Mouse (Mus musculus): ENCODE data around the gene Scg2. TPM values are rescaled to one million over a fixed set of nuclear protein-coding genes. Genes with fewer than 3 reads are reported as not detected.
A peak's percentile ranks its signal among the peaks of the same experiment; 100 is the strongest.

Scg2 gene
- polyA plus RNA-seq (2015; fragmentation: Nextera tagmentation; extraction: Ambion mirVana), result 191 and 233 TPM in 2 replicates

GRCm38 (mm10) chr1:79439609-79440308 lies at the start of gene Scg2:
Scg2 (minus strand) TSS chr1:79440120.
- peak within 1 kb of the TSS; percentile 61 for H3K9ac ChIP-seq (ENCODE audit: low read depth, low read length)
- peak within 1 kb of the TSS; percentile 56 for H3K4me2 ChIP-seq (ENCODE audit: low read length)
- peaks cover 7% of the 10 kb centered on the region; the same call in 1 of the 2 replicates for H3K36me3 ChIP-seq (ENCODE audit: control insufficient read depth, insufficient read depth, low read length)
- H3K27me3 ChIP-seq (replicated peaks; ENCODE audit: control insufficient read depth, insufficient read depth, low read length), result no peaks in the 10 kb centered on the region
- peak within 1 kb of the TSS; percentile 60 for H3K27ac ChIP-seq (ENCODE audit: low read depth, low read length)
- H3K4me1 ChIP-seq (ENCODE audit: control insufficient read depth, insufficient read depth, low read depth, low read length), result no peaks in the 10 kb centered on the region
- ATAC-seq, result peak; percentile 98
- WGBS, result 8% methylated on average over 22 of the region's 22 CpGs
- peak within 1 kb of the TSS; percentile 52 for H3K4me3 ChIP-seq (ENCODE audit: low read length)
- H3K9me3 ChIP-seq (ENCODE audit: control insufficient read depth, low read length), result no peaks in the 10 kb centered on the region

- no peak for ATAC-seq
- no peaks in the 10 kb centered on the region for H3K4me1 ChIP-seq (ENCODE audit: control insufficient read depth, insufficient read depth, low read depth, low read length)
- no peaks in the 10 kb centered on the region for H3K9me3 ChIP-seq (ENCODE audit: control insufficient read depth, low read length)
- no peaks in the 10 kb centered on the region for H3K27me3 ChIP-seq (replicated peaks; ENCODE audit: control insufficient read depth, insufficient read depth, low read length)
- no peak overlapping the region for H3K4me2 ChIP-seq (ENCODE audit: low read length)
- H3K27ac ChIP-seq (ENCODE audit: low read depth, low read length), result no peak overlapping the region
- H3K9ac ChIP-seq (ENCODE audit: low read depth, low read length), result no peak overlapping the region
- H3K4me3 ChIP-seq (ENCODE audit: low read length), result no peak overlapping the region
- 89% methylated on average over 6 of the region's 6 CpGs for WGBS
- H3K36me3 ChIP-seq (ENCODE audit: control insufficient read depth, insufficient read depth, low read length), result no peaks in the 10 kb centered on the region
Measured at GRCm38 (mm10) chr1:79485546-79485945, 45.6 kb upstream of the Scg2 start.

- Histone ChIP-seq H3K27me3 (replicated peaks; ENCODE audit: control insufficient read depth, insufficient read depth, low read length) (no peaks in the 10 kb centered on the region), H3K9me3 (ENCODE audit: control insufficient read depth, low read length) (no peaks in the 10 kb centered on the region), H3K4me3 (ENCODE audit: low read length) (no peak overlapping the region), H3K9ac (ENCODE audit: low read depth, low read length) (no peak overlapping the region), H3K27ac (ENCODE audit: low read depth, low read length) (no peak overlapping the region), H3K4me2 (ENCODE audit: low read length) (no peak overlapping the region), H3K4me1 (ENCODE audit: control insufficient read depth, insufficient read depth, low read depth, low read length) (no peaks in the 10 kb centered on the region), H3K36me3 (ENCODE audit: control insufficient read depth, insufficient read depth, low read length) (no peaks in the 10 kb centered on the region)
- 82% methylated on average over 2 of the region's 2 CpGs for WGBS
- no peak for ATAC-seq
Measured at GRCm38 (mm10) chr1:79470856-79471255, 30.9 kb upstream of the Scg2 start.

- ATAC-seq, result no peak
- no peaks in the 10 kb centered on the region for H3K9me3 ChIP-seq (ENCODE audit: control insufficient read depth, low read length)
- H3K4me2 ChIP-seq (ENCODE audit: low read length), result no peak overlapping the region
- no peak overlapping the region for H3K9ac ChIP-seq (ENCODE audit: low read depth, low read length)
- WGBS, result 73% methylated on average over 5 of the region's 5 CpGs
- H3K27me3 ChIP-seq (replicated peaks; ENCODE audit: control insufficient read depth, insufficient read depth, low read length), result no peaks in the 10 kb centered on the region
- H3K36me3 ChIP-seq (ENCODE audit: control insufficient read depth, insufficient read depth, low read length), result no peaks in the 10 kb centered on the region
- no peak overlapping the region for H3K27ac ChIP-seq (ENCODE audit: low read depth, low read length)
- H3K4me3 ChIP-seq (ENCODE audit: low read length), result no peak overlapping the region
- H3K4me1 ChIP-seq (ENCODE audit: control insufficient read depth, insufficient read depth, low read depth, low read length), result no peaks in the 10 kb centered on the region
Measured at GRCm38 (mm10) chr1:79469871-79470270, 30.0 kb upstream of the Scg2 start.

GRCm38 (mm10) chr1:79466585-79466984 lies 26.7 kb upstream of the Scg2 start:
- Histone ChIP-seq H3K9me3 (ENCODE audit: control insufficient read depth, low read length) (no peaks in the 10 kb centered on the region), H3K36me3 (ENCODE audit: control insufficient read depth, insufficient read depth, low read length) (no peaks in the 10 kb centered on the region), H3K27me3 (replicated peaks; ENCODE audit: control insufficient read depth, insufficient read depth, low read length) (no peaks in the 10 kb centered on the region), H3K27ac (ENCODE audit: low read depth, low read length) (no peak overlapping the region), H3K4me1 (ENCODE audit: control insufficient read depth, insufficient read depth, low read depth, low read length) (no peaks in the 10 kb centered on the region), H3K9ac (ENCODE audit: low read depth, low read length) (no peak overlapping the region), H3K4me3 (ENCODE audit: low read length) (no peak overlapping the region), H3K4me2 (ENCODE audit: low read length) (no peak overlapping the region)
- 43% methylated on average over 3 of the region's 3 CpGs for WGBS
- ATAC-seq, result no peak

GRCm38 (mm10) chr1:79458558-79458957 lies 18.6 kb upstream of the Scg2 start:
- Histone ChIP-seq H3K9ac (ENCODE audit: low read depth, low read length) (no peak overlapping the region), H3K4me3 (ENCODE audit: low read length) (no peak overlapping the region), H3K27ac (ENCODE audit: low read depth, low read length) (no peak overlapping the region), H3K36me3 (ENCODE audit: control insufficient read depth, insufficient read depth, low read length) (no peaks in the 10 kb centered on the region), H3K4me1 (ENCODE audit: control insufficient read depth, insufficient read depth, low read depth, low read length) (peaks cover 4% of the 10 kb centered on the region; the same call in 1 of the 2 replicates), H3K9me3 (ENCODE audit: control insufficient read depth, low read length) (no peaks in the 10 kb centered on the region), H3K27me3 (replicated peaks; ENCODE audit: control insufficient read depth, insufficient read depth, low read length) (no peaks in the 10 kb centered on the region), H3K4me2 (ENCODE audit: low read length) (no peak overlapping the region)
- WGBS, result 19% methylated on average over 5 of the region's 5 CpGs
- no peak for ATAC-seq

GRCm38 (mm10) chr1:79454164-79454563 lies 14.2 kb upstream of the Scg2 start:
- no peak overlapping the region for H3K4me3 ChIP-seq (ENCODE audit: low read length)
- no peaks in the 10 kb centered on the region for H3K27me3 ChIP-seq (replicated peaks; ENCODE audit: control insufficient read depth, insufficient read depth, low read length)
- peaks cover 11% of the 10 kb centered on the region for H3K4me1 ChIP-seq (ENCODE audit: control insufficient read depth, insufficient read depth, low read depth, low read length)
- no peak overlapping the region for H3K4me2 ChIP-seq (ENCODE audit: low read length)
- no peak overlapping the region for H3K9ac ChIP-seq (ENCODE audit: low read depth, low read length)
- no peaks in the 10 kb centered on the region for H3K9me3 ChIP-seq (ENCODE audit: control insufficient read depth, low read length)
- no peak for ATAC-seq
- H3K27ac ChIP-seq (ENCODE audit: low read depth, low read length), result no peak overlapping the region
- 5% methylated on average over 4 of the region's 4 CpGs for WGBS
- no peaks in the 10 kb centered on the region for H3K36me3 ChIP-seq (ENCODE audit: control insufficient read depth, insufficient read depth, low read length)

GRCm38 (mm10) chr1:79452339-79452738 lies 12.4 kb upstream of the Scg2 start:
- 32% methylated on average over 1 of the region's 1 CpGs for WGBS
- ATAC-seq, result peak; percentile 63
- H3K36me3 ChIP-seq (ENCODE audit: control insufficient read depth, insufficient read depth, low read length), result no peaks in the 10 kb centered on the region
- no peaks in the 10 kb centered on the region for H3K27me3 ChIP-seq (replicated peaks; ENCODE audit: control insufficient read depth, insufficient read depth, low read length)
- H3K4me1 ChIP-seq (ENCODE audit: control insufficient read depth, insufficient read depth, low read depth, low read length), result peaks cover 11% of the 10 kb centered on the region
- no peak overlapping the region for H3K9ac ChIP-seq (ENCODE audit: low read depth, low read length)
- H3K4me3 ChIP-seq (ENCODE audit: low read length), result no peak overlapping the region
- H3K9me3 ChIP-seq (ENCODE audit: control insufficient read depth, low read length), result no peaks in the 10 kb centered on the region
- H3K27ac ChIP-seq (ENCODE audit: low read depth, low read length), result no peak overlapping the region
- H3K4me2 ChIP-seq (ENCODE audit: low read length), result no peak overlapping the region

- WGBS, result 7% methylated on average over 20 of the region's 20 CpGs
Measured at GRCm38 (mm10) chr1:79450343-79451021, 10.6 kb upstream of the Scg2 start.

More at GRCm38 (mm10) chr1:79450343-79451021, 10.6 kb upstream of the Scg2 start:
- H3K27me3 ChIP-seq (replicated peaks; ENCODE audit: control insufficient read depth, insufficient read depth, low read length), result no peaks in the 10 kb centered on the region
- no peaks in the 10 kb centered on the region for H3K9me3 ChIP-seq (ENCODE audit: control insufficient read depth, low read length)
- peak overlapping the region; percentile 37 for H3K4me3 ChIP-seq (ENCODE audit: low read length)
- H3K4me2 ChIP-seq (ENCODE audit: low read length), result peak overlapping the region; percentile 61
- peak; percentile 81 for ATAC-seq
- H3K4me1 ChIP-seq (ENCODE audit: control insufficient read depth, insufficient read depth, low read depth, low read length), result peaks cover 11% of the 10 kb centered on the region
- H3K27ac ChIP-seq (ENCODE audit: low read depth, low read length), result peak overlapping the region; percentile 68
- peak overlapping the region; percentile 56 for H3K9ac ChIP-seq (ENCODE audit: low read depth, low read length)
- no peaks in the 10 kb centered on the region for H3K36me3 ChIP-seq (ENCODE audit: control insufficient read depth, insufficient read depth, low read length)
